Mouse (Mus musculus): Measurements from ENCODE around the gene Timmdc1. TPM values are rescaled to one million over a fixed set of nuclear protein-coding genes. Genes with fewer than 3 reads are reported as not detected.

Gene Timmdc1
- total and polyA plus RNA-seq, 2 experiments from 2014 or later: 26.3 to 29.4 TPM

- Histone ChIP-seq H3K4me1 (ENCODE audit: insufficient read depth, low read length) (no peaks in the 10 kb centered on the region), H3K27ac (ENCODE audit: low read depth, low read length) (no peak overlapping the region), H3K27me3 (ENCODE audit: insufficient read depth, low read length) (no peaks in the 10 kb centered on the region), H3K4me2 (ENCODE audit: low read depth, low read length, poor library complexity, severe bottlenecking) (no peak overlapping the region), H3K9ac (replicated peaks; ENCODE audit: low read length, poor library complexity, severe bottlenecking) (no peak overlapping the region), H3K4me3 (ENCODE audit: low read depth, low read length) (no peak overlapping the region), H3K9me3 (ENCODE audit: low read length) (no peaks in the 10 kb centered on the region), H3K36me3 (ENCODE audit: insufficient read depth, low read length) (peaks cover 59% of the 10 kb centered on the region)
- DNase-seq (ENCODE audit: low spot score): no peak
- ATAC-seq (ENCODE audit: low FRiP score): no peak
- TF ChIP-seq CTCF (IDR thresholded peaks at IDR 0.05): no peak
- 94% methylated on average over 12 of the region's 13 CpGs for WGBS
Observed at GRCm38 (mm10) chr16:38538716-38539380, 16.4 kb upstream of the Timmdc1 start.

- ATAC-seq (ENCODE audit: low FRiP score): no peak
- peaks cover 54% of the 10 kb centered on the region for H3K36me3 ChIP-seq (ENCODE audit: insufficient read depth, low read length)
Observed at GRCm38 (mm10) chr16:38536544-38537146, 14.2 kb upstream of the Timmdc1 start.

GRCm38 (mm10) chr16:38526264-38526663, 3.8 kb upstream of the Timmdc1 start:
- H3K9me3 ChIP-seq (ENCODE audit: low read length): no peaks in the 10 kb centered on the region
- no peak overlapping the region for H3K4me3 ChIP-seq (ENCODE audit: low read depth, low read length)
- no peak overlapping the region for H3K4me2 ChIP-seq (ENCODE audit: low read depth, low read length, poor library complexity, severe bottlenecking)
- WGBS: 89% methylated on average over 6 of the region's 6 CpGs
- no peak for DNase-seq (ENCODE audit: low spot score)
- no peaks in the 10 kb centered on the region for H3K27me3 ChIP-seq (ENCODE audit: insufficient read depth, low read length)
- ATAC-seq (ENCODE audit: low FRiP score): no peak
- H3K27ac ChIP-seq (ENCODE audit: low read depth, low read length): no peak overlapping the region
- peaks cover 52% of the 10 kb centered on the region for H3K36me3 ChIP-seq (ENCODE audit: insufficient read depth, low read length)
- no peak for TF ChIP-seq CTCF (IDR thresholded peaks at IDR 0.05)
- no peaks in the 10 kb centered on the region for H3K4me1 ChIP-seq (ENCODE audit: insufficient read depth, low read length)
- no peak overlapping the region for H3K9ac ChIP-seq (replicated peaks; ENCODE audit: low read length, poor library complexity, severe bottlenecking)

More at GRCm38 (mm10) chr16:38536544-38537146, 14.2 kb upstream of the Timmdc1 start:
- Histone ChIP-seq H3K9ac (replicated peaks; ENCODE audit: low read length, poor library complexity, severe bottlenecking) (no peak overlapping the region), H3K27ac (ENCODE audit: low read depth, low read length) (no peak overlapping the region), H3K27me3 (ENCODE audit: insufficient read depth, low read length) (no peaks in the 10 kb centered on the region), H3K4me3 (ENCODE audit: low read depth, low read length) (no peak overlapping the region), H3K4me1 (ENCODE audit: insufficient read depth, low read length) (no peaks in the 10 kb centered on the region), H3K4me2 (ENCODE audit: low read depth, low read length, poor library complexity, severe bottlenecking) (no peak overlapping the region), H3K9me3 (ENCODE audit: low read length) (no peaks in the 10 kb centered on the region)
- peak; percentile 83 for DNase-seq (ENCODE audit: low spot score)
- WGBS: 45% methylated on average over 8 of the region's 8 CpGs
- peak; percentile 82 for TF ChIP-seq CTCF (IDR thresholded peaks at IDR 0.05)

- no peak for TF ChIP-seq CTCF (IDR thresholded peaks at IDR 0.05)
- Histone ChIP-seq H3K4me2 (ENCODE audit: low read depth, low read length, poor library complexity, severe bottlenecking) (peak overlapping the region; percentile 78), H3K36me3 (ENCODE audit: insufficient read depth, low read length) (peaks cover 18% of the 10 kb centered on the region), H3K9me3 (ENCODE audit: low read length) (no peaks in the 10 kb centered on the region), H3K4me3 (ENCODE audit: low read depth, low read length) (peak overlapping the region; percentile 79), H3K27me3 (ENCODE audit: insufficient read depth, low read length) (no peaks in the 10 kb centered on the region), H3K4me1 (ENCODE audit: insufficient read depth, low read length) (no peaks in the 10 kb centered on the region), H3K9ac (replicated peaks; ENCODE audit: low read length, poor library complexity, severe bottlenecking) (peak overlapping the region; percentile 89; the same call in 1 of the 2 replicates), H3K27ac (ENCODE audit: low read depth, low read length) (no peak overlapping the region)
- 29% methylated on average over 8 of the region's 8 CpGs for WGBS
- DNase-seq (ENCODE audit: low spot score): no peak
- no peak for ATAC-seq (ENCODE audit: low FRiP score)
Observed at GRCm38 (mm10) chr16:38521211-38521987, 1.1 kb downstream of the Timmdc1 start.

- Histone ChIP-seq H3K4me3 (ENCODE audit: low read depth, low read length) (no peak overlapping the region), H3K4me2 (ENCODE audit: low read depth, low read length, poor library complexity, severe bottlenecking) (no peak overlapping the region), H3K4me1 (ENCODE audit: insufficient read depth, low read length) (no peaks in the 10 kb centered on the region), H3K9me3 (ENCODE audit: low read length) (no peaks in the 10 kb centered on the region), H3K36me3 (ENCODE audit: insufficient read depth, low read length) (peaks cover 16% of the 10 kb centered on the region), H3K27ac (ENCODE audit: low read depth, low read length) (no peak overlapping the region), H3K27me3 (ENCODE audit: insufficient read depth, low read length) (no peaks in the 10 kb centered on the region), H3K9ac (replicated peaks; ENCODE audit: low read length, poor library complexity, severe bottlenecking) (no peak overlapping the region)
- TF ChIP-seq CTCF (IDR thresholded peaks at IDR 0.05): no peak
- no peak for DNase-seq (ENCODE audit: low spot score)
- 96% methylated on average over 2 of the region's 2 CpGs for WGBS
- no peak for ATAC-seq (ENCODE audit: low FRiP score)
Observed at GRCm38 (mm10) chr16:38519140-38519539, 3.3 kb downstream of the Timmdc1 start.

- no peaks in the 10 kb centered on the region for H3K27me3 ChIP-seq (ENCODE audit: insufficient read depth, low read length)
- no peaks in the 10 kb centered on the region for H3K9me3 ChIP-seq (ENCODE audit: low read length)
- H3K4me3 ChIP-seq (ENCODE audit: low read depth, low read length): no peak overlapping the region
- no peak overlapping the region for H3K9ac ChIP-seq (replicated peaks; ENCODE audit: low read length, poor library complexity, severe bottlenecking)
- no peak for TF ChIP-seq CTCF (IDR thresholded peaks at IDR 0.05)
- H3K36me3 ChIP-seq (ENCODE audit: insufficient read depth, low read length): peaks cover 37% of the 10 kb centered on the region
- H3K4me2 ChIP-seq (ENCODE audit: low read depth, low read length, poor library complexity, severe bottlenecking): no peak overlapping the region
- H3K4me1 ChIP-seq (ENCODE audit: insufficient read depth, low read length): no peaks in the 10 kb centered on the region
- WGBS: 95% methylated on average over 2 of the region's 2 CpGs
- H3K27ac ChIP-seq (ENCODE audit: low read depth, low read length): no peak overlapping the region
- DNase-seq (ENCODE audit: low spot score): no peak
- no peak for ATAC-seq (ENCODE audit: low FRiP score)
Observed at GRCm38 (mm10) chr16:38510846-38511245, 11.6 kb downstream of the Timmdc1 start.
